Mouse (Mus musculus): ENCODE measurements at regions not wholly inside any gene's neighbourhood (a gene's known extent, or its start where the extent isn't known, plus 50 kb on each side); places are given as distances from the start of the nearest gene placed in this dataset.

DNA sequence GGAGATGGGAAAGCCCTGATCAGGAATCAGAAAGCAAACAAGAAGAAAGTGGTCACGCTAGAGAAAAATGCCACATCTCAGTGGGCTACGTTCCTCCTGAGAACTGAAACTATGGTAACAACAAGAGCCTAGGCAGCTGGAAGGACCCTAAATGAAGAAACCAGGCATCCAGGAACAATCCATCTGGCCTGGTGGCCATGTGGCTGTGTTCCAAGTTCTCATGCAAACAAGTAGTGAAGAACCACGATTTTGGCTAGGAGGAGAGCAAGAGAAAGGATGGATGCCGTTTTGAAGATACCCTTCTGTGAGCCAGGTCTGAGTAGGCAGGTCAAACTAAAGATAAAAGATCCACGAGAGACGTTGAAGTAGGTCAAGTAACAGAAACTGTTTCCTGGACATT, 1613.6 kb upstream of the Gm6569 start:
- TF ChIP-seq POLR2A (IDR thresholded peaks at IDR 0.05; ENCODE audit: insufficient read depth, low read depth, low read length) (no peak), EP300 (IDR thresholded peaks at IDR 0.05; ENCODE audit: insufficient read depth, low read depth, low read length) (no peak), CTCF (IDR thresholded peaks at IDR 0.05) (no peak)

All from heart, adult 2 months (tissue).